ENCODE assay signal across 22 mouse cellular contexts in the genomic region with DNA sequence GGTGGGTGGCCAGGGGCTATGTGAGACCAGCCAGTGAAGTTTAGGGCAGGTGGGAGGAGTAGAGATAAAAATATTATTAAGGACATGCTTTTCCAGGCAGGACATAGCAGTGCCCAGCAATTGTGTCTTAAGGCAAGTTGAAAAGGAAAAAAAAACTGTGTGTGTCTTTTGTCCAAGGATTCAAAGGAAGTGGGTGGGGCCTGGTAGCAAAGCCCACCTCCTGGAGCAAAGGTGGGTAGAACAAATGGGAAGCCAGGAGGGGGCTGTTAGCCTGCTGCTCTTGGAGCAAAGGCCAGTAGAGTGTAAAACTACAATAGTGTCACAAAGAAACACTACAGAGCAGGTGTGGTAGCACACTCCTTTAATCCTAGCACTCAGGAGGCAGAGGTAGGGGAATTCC.
"Had no signal": no experiment of that assay in that cellular context is flagged by ENCODE, and none has a peak within 500 bp of the region (broad histone marks: within the 10 kb centered on the region; RNA-seq: fewer than 3 reads in every experiment).

No protein-coding gene starts in this region.

- DNase-seq: gastrocnemius, adult 2 months; gastrocnemius, postnatal 10 days; gastrocnemius, postnatal 25 days; heart, adult 18-20 months; heart, postnatal 10 days; heart, postnatal 4 days; kidney, adult 18-20 months; kidney, adult 8-10 months; kidney, postnatal 10 days; kidney, postnatal 36 days; layer of hippocampus, adult 9-11 months; layer of hippocampus, postnatal 36 days; liver; liver, embryonic 13.5 days had no signal

- H3K4me1 ChIP-seq: heart, embryonic 12.5 days; hindbrain, embryonic 10.5 days; hindbrain, embryonic 12.5 days; intestine, embryonic 15.5 days; limb, embryonic 10.5 days; limb, embryonic 12.5 days; liver, embryonic 13.5 days had no signal

- H3K36me3 ChIP-seq: intestine, embryonic 15.5 days had no signal

- H3K9me3 ChIP-seq: heart, embryonic 10.5 days; heart, embryonic 12.5 days; hindbrain, embryonic 10.5 days; hindbrain, embryonic 12.5 days; intestine, embryonic 15.5 days; limb, embryonic 10.5 days; limb, embryonic 12.5 days; liver, embryonic 13.5 days had no signal

- H3K27me3 ChIP-seq: heart, embryonic 12.5 days; hindbrain, embryonic 12.5 days; intestine, embryonic 15.5 days; limb, embryonic 12.5 days; liver, embryonic 13.5 days had no signal

- H3K4me3 ChIP-seq: gastrocnemius, adult 2 months; heart, embryonic 10.5 days; heart, embryonic 12.5 days; hindbrain, embryonic 10.5 days; hindbrain, embryonic 12.5 days; intestine, embryonic 15.5 days; limb, embryonic 10.5 days; limb, embryonic 12.5 days; liver, embryonic 13.5 days had no signal

- H3K27ac ChIP-seq: gastrocnemius, adult 2 months; heart, embryonic 10.5 days; hindbrain, embryonic 10.5 days; hindbrain, embryonic 12.5 days; hindbrain, embryonic 14.5 days; intestine, embryonic 15.5 days; limb, embryonic 10.5 days; limb, embryonic 12.5 days; liver, embryonic 13.5 days had no signal

- H3K9ac ChIP-seq: heart, embryonic 12.5 days; hindbrain, embryonic 12.5 days; hindbrain, embryonic 14.5 days; intestine, embryonic 15.5 days; limb, embryonic 12.5 days; liver, embryonic 13.5 days had no signal
